Mouse (Mus musculus) ES-E14 (cell line): ENCODE measurements around the gene Pik3ap1. TPM values are rescaled to one million over a fixed set of nuclear protein-coding genes. Genes with fewer than 3 reads are reported as not detected.
"Not testable (repeated sequence)": the region's sequence is repeated elsewhere in the genome, so short reads cannot be mapped to it uniquely, and the experiment has no call there.

Experiments used
- DNase-seq: peaks from one replicate; pipeline ENCODE4 v3.0.0-alpha.2; 2013; ENCODE audit warnings: low read depth, low spot score
- H3K27ac ChIP-seq: 2 replicates; pipeline ENCODE4 v1.5.1; 2012; ENCODE audit warnings: low read depth, mild to moderate bottlenecking, low read length, moderate library complexity, mixed read lengths; ENCODE audit not compliant: poor library complexity, insufficient read depth, severe bottlenecking
- H3K36me3 ChIP-seq: 2 replicates; pipeline ENCODE4 v1.6.1; 2012; ENCODE audit warnings: mild to moderate bottlenecking, low read length, moderate library complexity, mixed read lengths; ENCODE audit not compliant: control insufficient read depth, poor library complexity, insufficient read depth, severe bottlenecking
- H3K4me1 ChIP-seq, 2 experiments: fragments of 150-350 bp in 1 of 2; sonication (generic) in 1 of 2; 2 replicates each; pipeline ENCODE4 v1.6.1; 2012; ENCODE audit warnings: low read length in 2 of 2, mild to moderate bottlenecking in 1 of 2, mixed read lengths in 1 of 2; ENCODE audit not compliant: control insufficient read depth in 2 of 2, insufficient read depth in 2 of 2, poor library complexity in 1 of 2
- H3K4me3 ChIP-seq, 2 experiments: fragments of 150-350 bp in 1 of 2; sonication (generic) in 1 of 2; 2 replicates each; pipeline ENCODE4 v1.5.1; 2012; ENCODE audit warnings: low read length in 2 of 2, low read depth in 1 of 2, mild to moderate bottlenecking in 1 of 2, mixed read lengths in 1 of 2; ENCODE audit not compliant: insufficient read depth in 1 of 2, poor library complexity in 1 of 2, severe bottlenecking in 1 of 2
- H3K9ac ChIP-seq: 2 replicates; pipeline ENCODE4 v1.6.1; 2012; ENCODE audit warnings: low read depth, mild to moderate bottlenecking, low read length, mixed read lengths; ENCODE audit not compliant: poor library complexity, insufficient read depth, severe bottlenecking
- H3K9me3 ChIP-seq: fragments of 150-350 bp; sonication (generic); 2 replicates; pipeline ENCODE4 v1.6.1; 2012; ENCODE audit warnings: low read depth, mild to moderate bottlenecking, low read length; ENCODE audit not compliant: control insufficient read depth, insufficient read depth
- CHD2 ChIP-seq: IDR thresholded peaks from 2 replicates; pipeline ENCODE4 v1.6.1; 2014; ENCODE audit warnings: mild to moderate bottlenecking, low read depth, low read length, inconsistent platforms
- HCFC1 ChIP-seq: IDR thresholded peaks from 2 replicates; pipeline ENCODE4 v1.6.1; 2012; ENCODE audit warnings: low read length, inconsistent platforms, borderline replicate concordance; ENCODE audit not compliant: insufficient read depth
- MAFK ChIP-seq: IDR thresholded peaks from 2 replicates; pipeline ENCODE4 v1.6.1; 2014; ENCODE audit warnings: mild to moderate bottlenecking, low read depth, low read length, inconsistent platforms; ENCODE audit not compliant: insufficient read depth
- ZC3H11A ChIP-seq: IDR thresholded peaks from 2 replicates; pipeline ENCODE4 v1.6.1; 2012; ENCODE audit warnings: low read depth, mild to moderate bottlenecking, inconsistent platforms, low read length, borderline replicate concordance
- ZNF384 ChIP-seq: IDR thresholded peaks from 2 replicates; pipeline ENCODE4 v1.6.1; 2012; ENCODE audit warnings: low read depth, low read length, inconsistent platforms
- in situ Hi-C, 2 experiments: fragments of 600-800 bp; cut with MboI; formaldehyde crosslinking; loops; one replicate each; pipeline ENCODE4 v1.15.1; 2025; ENCODE audit warnings: low sequenced_read_pairs in 2 of 2, inconsistent platforms in 1 of 2; ENCODE audit not compliant: unreplicated experiment in 2 of 2
- total RNA-seq: library from RNA; depleted of rRNA; stranded (reverse); fragments of 300-350 nt; gene quantifications from 2 replicates; pipeline ENCODE4 v1.2.3, GENCODE M21; 2012; rRNA removed

Pik3ap1 gene
- total RNA-seq = 0.32 and 1.1 TPM in 2 replicates

GRCm38 (mm10) chr19:41384922-41385508 is at the start of gene Pik3ap1:
Gene Pik3ap1, minus strand, starts transcription at chr19:41385102.
- TF ChIP-seq HCFC1 (no peak), ZNF384 (no peak), ZC3H11A (no peak), MAFK (no peak), CHD2 (no peak)
- H3K4me1 ChIP-seq = peaks cover 0 to 4% of the 10 kb centered on the region in 2 experiments; a peak in 1 of 4 replicates
- H3K4me3 ChIP-seq = peak within 1 kb of the TSS; percentile 68 to 70
- H3K27ac ChIP-seq = no peak within 1 kb of the TSS
- in situ Hi-C loops = no loop called here
- H3K9ac ChIP-seq = peak within 1 kb of the TSS; percentile 38
- no peaks in the 10 kb centered on the region for H3K9me3 ChIP-seq
- no peak for DNase-seq
- H3K36me3 ChIP-seq = no peaks in the 10 kb centered on the region

GRCm38 (mm10) chr19:41431512-41432164 is 46.7 kb upstream of the Pik3ap1 start:
- H3K36me3 ChIP-seq, H3K9ac ChIP-seq, H3K27ac ChIP-seq, H3K9me3 ChIP-seq, H3K4me1 ChIP-seq, DNase-seq, H3K4me3 ChIP-seq, in situ Hi-C loops: not testable (repeated sequence)

- DNase-seq, H3K9ac ChIP-seq, H3K36me3 ChIP-seq, H3K9me3 ChIP-seq, H3K4me3 ChIP-seq, H3K27ac ChIP-seq, in situ Hi-C loops, H3K4me1 ChIP-seq: not testable (repeated sequence)
Observed at GRCm38 (mm10) chr19:41425927-41426772, 41.2 kb upstream of the Pik3ap1 start.

GRCm38 (mm10) chr19:41421264-41421663 is 36.4 kb upstream of the Pik3ap1 start:
- TF ChIP-seq HCFC1 = no peak
- no peak for TF ChIP-seq MAFK
- no peak for TF ChIP-seq CHD2
- TF ChIP-seq ZC3H11A = no peak
- no peak for TF ChIP-seq ZNF384
- no peaks in the 10 kb centered on the region for H3K36me3 ChIP-seq
- no peak overlapping the region for H3K9ac ChIP-seq
- no peak overlapping the region for H3K27ac ChIP-seq
- DNase-seq = no peak
- H3K4me1 ChIP-seq = 0 out of 4 replicates have a peak, but pooled peaks cover 0 to 2% of the 10 kb centered on the region in 2 experiments
- H3K4me3 ChIP-seq = no peak overlapping the region
- no peaks in the 10 kb centered on the region for H3K9me3 ChIP-seq
- in situ Hi-C loops = no loop called here
